Mouse (Mus musculus): ENCODE results near the gene Prkcg.

DNA sequence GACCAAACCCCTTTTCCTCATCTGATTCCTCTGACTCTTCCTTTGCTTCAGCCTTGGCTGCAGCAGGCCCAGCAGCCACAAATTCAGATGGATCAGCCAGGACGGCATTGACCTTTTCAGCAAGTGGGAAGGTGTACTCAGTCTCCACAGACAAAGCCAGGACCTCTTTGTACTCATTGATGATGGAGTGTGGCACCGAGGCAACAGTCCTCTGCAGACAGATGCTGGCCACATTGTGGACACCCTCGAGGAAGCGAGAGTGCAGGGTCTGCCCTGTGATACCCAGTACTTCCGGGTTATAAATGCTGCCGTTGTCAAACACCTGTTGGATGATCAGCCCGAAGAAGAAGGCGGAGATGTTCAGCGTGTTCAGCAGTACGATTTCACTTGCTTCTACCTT lies 4.4 kb upstream of the Prkcg start:
- TF ChIP-seq CTCF (IDR thresholded peaks at IDR 0.05; ENCODE audit: extremely low read depth, insufficient read depth, low read length) = no peak
- TF ChIP-seq POLR2A (IDR thresholded peaks at IDR 0.05; ENCODE audit: extremely low read depth, insufficient read depth, low read length) = no peak

Data from cortical plate, adult 2 months (tissue).